Mouse (Mus musculus): ENCODE results near the gene Baiap2l1.

DNA sequence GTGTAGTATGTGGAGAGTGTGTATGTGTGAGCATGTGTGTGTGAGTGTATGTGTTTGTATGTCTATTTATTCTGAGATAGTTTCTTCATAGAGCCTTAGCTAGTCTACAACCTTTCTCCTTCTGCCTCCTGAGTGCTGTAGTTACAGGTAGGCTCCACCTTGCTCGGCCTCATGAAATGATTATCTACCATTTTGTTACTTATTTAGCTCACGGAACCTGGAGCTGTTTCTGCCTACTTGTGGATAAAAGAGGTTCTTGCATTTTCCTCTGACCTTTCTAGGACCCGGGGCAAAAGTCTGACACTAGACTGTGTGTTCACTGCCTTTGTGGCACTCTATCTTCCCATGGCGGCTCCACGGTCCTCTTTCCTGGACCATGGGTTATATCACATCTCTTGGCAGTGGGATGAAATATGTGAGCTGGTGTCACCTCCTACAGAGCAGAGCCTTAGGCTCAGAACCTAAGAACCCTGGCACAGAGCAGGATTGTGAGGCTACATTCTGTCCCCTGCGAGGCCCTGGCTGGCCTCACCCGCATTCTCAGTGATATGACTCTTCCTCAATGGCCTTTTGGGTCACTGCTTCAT is 113.9 kb downstream of the Baiap2l1 start, which contains the start of gene Bri3:
- TF ChIP-seq CTCF (IDR thresholded peaks at IDR 0.05; ENCODE audit: low read depth) (no peak), EP300 (optimal IDR thresholded peaks at IDR 0.05) (no peak)
